Mouse (Mus musculus): ENCODE measurements around the gene D17H6S53E. TPM values are rescaled to one million over a fixed set of nuclear protein-coding genes. Genes with fewer than 3 reads are reported as not detected.

D17H6S53E gene
- polyA plus RNA-seq, 1 experiment: 6.1 TPM

- Histone ChIP-seq H3K27me3 (replicated peaks) (no peaks in the 10 kb centered on the region), H3K36me3 (replicated peaks; ENCODE audit: low read length) (peaks cover 48% of the 10 kb centered on the region), H3K9me3 (no peaks in the 10 kb centered on the region), H3K4me1 (peaks cover 71% of the 10 kb centered on the region), H3K4me3 (replicated peaks) (no peak overlapping the region)
- no peak for TF ChIP-seq FLI1 (IDR thresholded peaks at IDR 0.05; ENCODE audit: low read length)
- no peak for TF ChIP-seq GATA1 (IDR thresholded peaks at IDR 0.05; ENCODE audit: borderline replicate concordance, low read length)
Measured at GRCm38 (mm10) chr17:35128996-35129395, 2.8 kb downstream of the D17H6S53E start.

DNA sequence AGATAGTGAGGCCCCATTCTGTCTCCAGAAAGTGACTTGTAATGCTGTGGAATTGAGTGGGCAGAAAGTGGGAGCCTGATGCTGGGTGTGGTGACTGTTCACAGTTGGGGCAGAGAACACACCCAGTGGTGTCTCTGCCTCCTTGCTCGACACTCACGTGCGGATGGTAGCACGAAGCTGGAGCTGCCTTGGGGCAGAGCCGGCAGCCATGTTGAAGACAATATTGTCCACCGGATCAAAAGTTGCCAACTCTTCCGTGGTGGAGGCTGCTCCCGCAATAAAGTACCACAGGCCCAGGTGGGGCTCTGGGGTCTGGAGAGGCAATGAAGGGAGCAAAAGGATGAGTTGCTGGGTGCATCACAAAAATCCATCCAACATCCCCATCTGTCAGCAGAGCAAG lies 4.9 kb downstream of the D17H6S53E start:
- TF ChIP-seq FLI1 (IDR thresholded peaks at IDR 0.05; ENCODE audit: low read length) (no peak), GATA1 (IDR thresholded peaks at IDR 0.05; ENCODE audit: borderline replicate concordance, low read length) (no peak)
- H3K4me3 ChIP-seq (replicated peaks): peak overlapping the region; percentile 53
- H3K4me1 ChIP-seq: peaks cover 56% of the 10 kb centered on the region
- H3K9me3 ChIP-seq: no peaks in the 10 kb centered on the region
- no peaks in the 10 kb centered on the region for H3K27me3 ChIP-seq (replicated peaks)
- peaks cover 37% of the 10 kb centered on the region for H3K36me3 ChIP-seq (replicated peaks; ENCODE audit: low read length)

DNA sequence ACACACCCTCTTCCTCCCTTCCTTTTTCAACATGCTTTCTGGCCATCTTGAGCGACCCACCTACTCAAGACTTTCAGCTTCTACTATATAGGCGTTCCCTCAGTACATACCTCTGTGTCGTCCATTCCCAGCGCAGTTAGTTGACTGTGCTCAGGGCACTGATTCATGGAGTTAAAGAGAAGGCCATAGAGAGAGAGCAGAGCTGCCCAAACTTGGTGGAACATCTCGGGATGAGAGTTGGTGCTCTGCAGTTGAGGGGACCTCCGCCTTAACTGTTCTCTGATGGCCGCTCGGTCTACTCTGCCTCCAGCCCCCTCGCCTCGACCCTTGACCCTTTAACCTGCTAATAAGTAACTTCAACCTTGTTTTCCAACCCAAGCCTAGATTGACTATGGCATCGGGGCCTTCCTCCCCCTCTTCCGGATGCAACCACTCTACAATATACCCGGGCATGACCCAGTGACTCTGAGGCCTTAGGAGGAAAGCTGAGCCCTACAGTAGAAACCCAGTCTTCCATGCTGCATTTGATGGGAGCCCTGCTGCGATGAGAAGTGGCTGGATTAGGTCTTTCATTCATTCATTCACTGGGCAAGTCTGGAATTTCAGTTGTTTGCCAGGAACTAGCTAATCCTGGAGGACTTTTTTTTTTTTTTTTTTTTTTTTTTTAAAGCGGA lies 5.5 kb downstream of the D17H6S53E start, which contains the start of gene Apom:
Apom (minus strand) TSS at position 551 of the 674 bp plus-strand sequence.
- H3K9me3 ChIP-seq: no peaks in the 10 kb centered on the region
- peaks cover 37% of the 10 kb centered on the region for H3K36me3 ChIP-seq (replicated peaks; ENCODE audit: low read length)
- H3K4me1 ChIP-seq: peaks cover 56% of the 10 kb centered on the region
- TF ChIP-seq GATA1 (IDR thresholded peaks at IDR 0.05; ENCODE audit: borderline replicate concordance, low read length): no peak
- TF ChIP-seq FLI1 (IDR thresholded peaks at IDR 0.05; ENCODE audit: low read length): no peak
- H3K27me3 ChIP-seq (replicated peaks): no peaks in the 10 kb centered on the region
- H3K4me3 ChIP-seq (replicated peaks): peak within 1 kb of the TSS; percentile 53

DNA sequence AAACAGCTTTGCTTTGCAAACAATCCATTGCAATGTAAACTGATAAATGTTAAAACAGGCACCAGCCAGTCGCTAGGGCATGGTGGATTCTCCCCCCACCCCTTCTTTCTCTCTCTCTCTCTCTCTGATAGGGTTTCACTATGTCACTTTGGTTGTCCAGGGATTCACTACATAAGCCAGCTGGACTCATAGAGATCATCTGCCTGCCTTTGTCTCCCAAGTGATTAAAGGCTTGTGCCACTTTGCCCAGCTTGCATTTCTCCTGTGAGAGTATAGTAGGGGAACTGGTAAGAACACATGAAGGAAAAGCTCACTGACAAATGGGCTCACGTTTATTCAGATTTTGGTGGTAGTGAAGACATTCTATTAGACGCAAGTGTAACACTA lies 6.0 kb downstream of the D17H6S53E start:
- peaks cover 56% of the 10 kb centered on the region for H3K4me1 ChIP-seq
- H3K4me3 ChIP-seq (replicated peaks): no peak overlapping the region
- peaks cover 36% of the 10 kb centered on the region for H3K36me3 ChIP-seq (replicated peaks; ENCODE audit: low read length)
- no peak for TF ChIP-seq FLI1 (IDR thresholded peaks at IDR 0.05; ENCODE audit: low read length)
- TF ChIP-seq GATA1 (IDR thresholded peaks at IDR 0.05; ENCODE audit: borderline replicate concordance, low read length): no peak
- no peaks in the 10 kb centered on the region for H3K9me3 ChIP-seq
- no peaks in the 10 kb centered on the region for H3K27me3 ChIP-seq (replicated peaks)

DNA sequence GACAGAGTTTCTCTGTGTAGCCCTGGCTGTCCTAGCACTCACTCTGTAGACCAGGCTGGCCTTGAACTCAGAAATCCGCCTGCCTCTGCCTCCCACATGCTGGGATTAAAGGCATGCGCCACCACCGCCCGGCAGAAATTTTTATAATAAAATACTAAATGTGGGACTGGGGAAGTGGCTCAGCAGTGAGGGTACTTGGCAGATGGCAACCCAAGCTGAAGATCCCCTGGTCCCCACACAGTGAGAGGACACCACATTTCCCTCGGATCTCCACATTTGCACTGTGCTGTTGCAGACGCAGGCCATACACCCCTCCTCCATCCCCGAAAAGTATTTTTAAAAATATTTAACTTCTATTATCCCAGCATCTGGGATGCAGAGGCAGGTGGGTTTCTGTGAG lies 7.3 kb downstream of the D17H6S53E start:
- Histone ChIP-seq H3K4me1 (peaks cover 58% of the 10 kb centered on the region), H3K4me3 (replicated peaks) (no peak overlapping the region), H3K27me3 (replicated peaks) (no peaks in the 10 kb centered on the region), H3K36me3 (replicated peaks; ENCODE audit: low read length) (peaks cover 37% of the 10 kb centered on the region), H3K9me3 (no peaks in the 10 kb centered on the region)
- TF ChIP-seq GATA1 (IDR thresholded peaks at IDR 0.05; ENCODE audit: borderline replicate concordance, low read length): no peak
- TF ChIP-seq FLI1 (IDR thresholded peaks at IDR 0.05; ENCODE audit: low read length): no peak

GRCm38 (mm10) chr17:35134801-35135590 lies 8.8 kb downstream of the D17H6S53E start, which contains the start of gene Bag6:
Gene Bag6, plus strand, starts transcription at chr17:35135178.
- Histone ChIP-seq H3K4me3 (replicated peaks) (peak within 1 kb of the TSS; percentile 93), H3K27me3 (replicated peaks) (no peaks in the 10 kb centered on the region), H3K36me3 (replicated peaks; ENCODE audit: low read length) (peaks cover 41% of the 10 kb centered on the region), H3K9me3 (no peaks in the 10 kb centered on the region), H3K4me1 (peaks cover 60% of the 10 kb centered on the region)
- peak; percentile 94; the same call in 1 of the 2 replicates for TF ChIP-seq FLI1 (IDR thresholded peaks at IDR 0.05; ENCODE audit: low read length)
- no peak for TF ChIP-seq GATA1 (IDR thresholded peaks at IDR 0.05; ENCODE audit: borderline replicate concordance, low read length)

- TF ChIP-seq GATA1 (IDR thresholded peaks at IDR 0.05; ENCODE audit: borderline replicate concordance, low read length) (no peak), FLI1 (IDR thresholded peaks at IDR 0.05; ENCODE audit: low read length) (no peak)
- Histone ChIP-seq H3K4me3 (replicated peaks) (peak overlapping the region; percentile 93), H3K9me3 (no peaks in the 10 kb centered on the region), H3K4me1 (peaks cover 56% of the 10 kb centered on the region), H3K27me3 (replicated peaks) (no peaks in the 10 kb centered on the region), H3K36me3 (replicated peaks; ENCODE audit: low read length) (peaks cover 41% of the 10 kb centered on the region)
Measured at GRCm38 (mm10) chr17:35135591-35136320, 9.6 kb downstream of the D17H6S53E start.

DNA sequence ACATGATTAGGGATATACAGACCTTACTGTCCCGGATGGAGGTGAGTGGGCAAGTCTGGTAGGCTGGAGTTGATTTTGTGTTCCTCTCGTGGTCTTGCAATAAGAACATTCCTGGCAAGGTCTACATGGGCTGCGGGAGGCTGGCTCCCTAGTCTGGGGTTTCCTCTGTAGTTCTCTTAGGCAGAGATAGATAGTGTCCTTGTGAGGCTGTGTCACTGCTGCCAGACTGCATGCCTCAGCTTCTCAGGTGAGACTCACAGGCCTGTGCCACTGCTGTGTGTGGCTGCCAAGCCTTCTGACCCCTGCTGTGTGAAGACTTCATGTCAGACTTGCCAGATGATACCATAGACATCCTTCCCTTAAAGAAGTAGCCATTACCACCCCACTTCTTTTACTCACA lies 13.1 kb downstream of the D17H6S53E start:
- H3K36me3 ChIP-seq (replicated peaks; ENCODE audit: low read length): peaks cover 69% of the 10 kb centered on the region
- H3K4me3 ChIP-seq (replicated peaks): no peak overlapping the region
- H3K9me3 ChIP-seq: peaks cover 8% of the 10 kb centered on the region
- no peaks in the 10 kb centered on the region for H3K27me3 ChIP-seq (replicated peaks)
- H3K4me1 ChIP-seq: peaks cover 39% of the 10 kb centered on the region
- TF ChIP-seq GATA1 (IDR thresholded peaks at IDR 0.05; ENCODE audit: borderline replicate concordance, low read length) (no peak), FLI1 (IDR thresholded peaks at IDR 0.05; ENCODE audit: low read length) (no peak)

GRCm38 (mm10) chr17:35140490-35140996 lies 14.4 kb downstream of the D17H6S53E start:
- H3K36me3 ChIP-seq (replicated peaks; ENCODE audit: low read length): peaks cover 82% of the 10 kb centered on the region
- H3K27me3 ChIP-seq (replicated peaks): no peaks in the 10 kb centered on the region
- H3K4me3 ChIP-seq (replicated peaks): no peak overlapping the region
- H3K9me3 ChIP-seq: peaks cover 8% of the 10 kb centered on the region
- TF ChIP-seq GATA1 (IDR thresholded peaks at IDR 0.05; ENCODE audit: borderline replicate concordance, low read length) (no peak), FLI1 (IDR thresholded peaks at IDR 0.05; ENCODE audit: low read length) (no peak)
- H3K4me1 ChIP-seq: peaks cover 39% of the 10 kb centered on the region
